Mouse (Mus musculus) small intestine, adult 2 months (tissue): ENCODE results near the gene Hist2h2bb.
"Not testable (repeated sequence)": the region's sequence is repeated elsewhere in the genome, so short reads cannot be mapped to it uniquely, and the experiment has no call there.

Source experiments
- CTCF ChIP-seq: fragments of 200-500 bp; IDR thresholded peaks from 2 replicates; pipeline ENCODE4 v1.5.1; 2012; ENCODE audit warnings: low read depth, mild to moderate bottlenecking, control low read depth, inconsistent platforms, low read length, moderate library complexity, mixed read lengths; ENCODE audit not compliant: insufficient replicate concordance, insufficient read length; ENCODE audit errors: extremely low read depth
- POLR2A ChIP-seq: fragments of 200-500 bp; IDR thresholded peaks from 2 replicates; pipeline ENCODE4 v1.6.1; 2012; ENCODE audit warnings: low read depth, mild to moderate bottlenecking, control low read depth, inconsistent platforms, low read length, moderate library complexity

DNA sequence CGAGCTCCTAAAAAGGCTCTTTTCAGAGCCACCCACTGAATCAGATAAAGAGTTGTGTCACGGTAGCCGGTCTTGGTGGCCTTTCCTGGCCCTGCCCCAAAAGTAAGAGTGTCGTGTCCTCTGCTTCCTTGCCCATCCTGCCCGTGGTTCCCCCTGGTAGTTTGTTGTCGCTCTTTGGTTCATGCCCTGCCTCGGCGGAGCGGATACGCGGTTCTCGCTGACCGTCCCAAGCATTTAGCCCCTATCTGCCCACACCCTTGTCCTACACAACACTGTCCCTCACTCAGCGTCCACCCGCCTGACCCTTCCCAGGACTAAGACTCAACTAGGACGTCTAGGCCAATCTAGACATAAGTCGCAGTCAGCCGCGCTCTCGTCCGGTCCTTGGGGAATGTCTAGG lies 23.5 kb upstream of the Hist2h2bb start:
- not testable (repeated sequence) for TF ChIP-seq CTCF, POLR2A
